Mouse (Mus musculus): Measurements from ENCODE around the gene Arl6ip1. TPM values are rescaled to one million over a fixed set of nuclear protein-coding genes. Genes with fewer than 3 reads are reported as not detected.

Gene Arl6ip1
- total and polyA plus RNA-seq, 3 experiments, result 23.3 to 297 (median 169) TPM

DNA sequence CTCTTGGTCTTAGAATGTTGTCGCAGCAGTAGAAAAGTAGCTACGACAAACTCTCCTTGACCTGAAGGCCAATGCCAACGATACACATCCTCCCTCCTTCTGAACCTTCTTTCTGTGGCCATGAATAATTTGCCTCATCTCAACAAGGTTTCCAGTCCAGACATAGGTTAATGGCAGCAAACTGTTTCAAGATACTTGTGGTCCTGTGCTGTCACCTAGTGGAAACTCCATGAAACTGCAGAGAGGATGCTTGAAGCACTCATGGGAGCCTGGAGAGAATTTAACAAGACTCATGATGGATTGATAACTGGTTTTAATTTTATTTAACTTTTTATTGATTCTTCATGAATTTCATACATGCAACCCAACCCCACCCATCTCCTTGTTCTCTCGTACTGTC lies 27.2 kb downstream of the Arl6ip1 start:
- Histone ChIP-seq H3K9me3 (replicated peaks) (no peaks in the 10 kb centered on the region), H3K4me1 (ENCODE audit: insufficient read depth, low read depth, low read length) (peaks cover 43% of the 10 kb centered on the region), H3K4me3 (ENCODE audit: low read depth, low read length) (no peak overlapping the region), H3K36me3 (replicated peaks) (peaks cover 38% of the 10 kb centered on the region), H3K27me3 (ENCODE audit: insufficient read depth, low read length) (peaks cover 10% of the 10 kb centered on the region; the same call in 1 of the 2 replicates)
- ATAC-seq (ENCODE audit: extremely low read depth, insufficient number of reproducible peaks, low FRiP score, poor library complexity, severe bottlenecking) (peak; percentile 46), DNase-seq (ENCODE audit: low spot score) (peak; percentile 30)
- TF ChIP-seq CTCF (IDR thresholded peaks at IDR 0.05; ENCODE audit: low read depth, low read length) (peak; percentile 79), GATA2 (IDR thresholded peaks at IDR 0.05; ENCODE audit: borderline replicate concordance, low read depth, low read length) (no peak)

DNA sequence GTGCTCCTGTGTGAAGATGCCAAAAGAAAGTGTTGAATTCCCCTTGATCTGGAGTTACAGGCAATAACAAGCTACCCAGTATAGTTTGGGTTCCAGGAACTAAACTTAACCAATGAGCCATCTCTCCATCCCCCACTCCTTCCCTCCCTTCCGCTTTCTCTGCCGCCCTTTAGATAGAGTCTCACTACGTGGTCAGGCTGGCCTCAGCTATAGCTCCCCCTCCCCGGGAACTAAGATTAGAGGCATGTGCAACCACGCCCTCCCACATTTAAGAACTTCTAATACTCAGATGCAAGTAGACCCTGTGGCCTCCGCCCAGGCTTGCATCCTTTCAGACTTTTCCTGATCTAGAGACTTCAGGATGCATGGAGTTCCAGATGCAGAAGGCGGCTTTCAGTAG lies 31.8 kb downstream of the Arl6ip1 start:
- H3K36me3 ChIP-seq (replicated peaks), result peaks cover under 1% of the 10 kb centered on the region
- TF ChIP-seq CTCF (IDR thresholded peaks at IDR 0.05; ENCODE audit: low read depth, low read length) (no peak), POLR2AphosphoS5 (IDR thresholded peaks at IDR 0.05; ENCODE audit: insufficient replicate concordance, low read depth, low read length) (no peak), TAL1 (conservative IDR thresholded peaks at IDR 0.05; ENCODE audit: low read depth, low read length) (no peak), GATA1 (IDR thresholded peaks at IDR 0.05; ENCODE audit: borderline replicate concordance, low read length) (no peak), GATA2 (IDR thresholded peaks at IDR 0.05; ENCODE audit: borderline replicate concordance, low read depth, low read length) (no peak)
- ATAC-seq (ENCODE audit: extremely low read depth, insufficient number of reproducible peaks, low FRiP score, poor library complexity, severe bottlenecking), result no peak
- no peak for DNase-seq (ENCODE audit: low spot score)
- H3K4me1 ChIP-seq (ENCODE audit: insufficient read depth, low read depth, low read length), result peaks cover 1% of the 10 kb centered on the region; the same call in 1 of the 2 replicates
- no peak overlapping the region for H3K4me3 ChIP-seq (ENCODE audit: low read depth, low read length)
- no peaks in the 10 kb centered on the region for H3K9me3 ChIP-seq (replicated peaks)
- H3K27me3 ChIP-seq (ENCODE audit: insufficient read depth, low read length), result peaks cover 13% of the 10 kb centered on the region; the same call in 1 of the 2 replicates

DNA sequence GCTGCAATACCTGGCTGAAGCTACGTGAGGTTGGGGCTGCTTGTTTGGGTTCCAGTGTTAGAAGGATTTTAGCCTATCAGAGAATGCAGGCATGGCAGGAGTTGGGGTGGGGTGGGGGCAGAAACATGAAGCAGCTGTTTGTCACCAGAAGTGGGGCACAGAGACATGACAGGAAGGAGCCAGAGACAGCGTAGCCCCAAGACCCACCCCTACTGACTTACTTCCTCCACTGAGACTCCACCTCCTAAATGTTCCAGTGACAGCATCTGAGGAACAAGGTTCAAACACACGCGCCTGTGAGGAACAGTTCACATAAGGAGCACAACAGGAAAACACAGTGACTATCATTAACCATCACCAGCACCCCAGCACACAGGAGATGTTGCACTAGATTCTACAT lies 49.5 kb downstream of the Arl6ip1 start:
- H3K36me3 ChIP-seq (replicated peaks), result no peaks in the 10 kb centered on the region
- DNase-seq (ENCODE audit: low spot score) (no peak), ATAC-seq (ENCODE audit: extremely low read depth, insufficient number of reproducible peaks, low FRiP score, poor library complexity, severe bottlenecking) (no peak)
- no peaks in the 10 kb centered on the region for H3K4me1 ChIP-seq (ENCODE audit: insufficient read depth, low read depth, low read length)
- H3K27me3 ChIP-seq (ENCODE audit: insufficient read depth, low read length), result peaks cover 3% of the 10 kb centered on the region; the same call in 1 of the 2 replicates
- no peaks in the 10 kb centered on the region for H3K9me3 ChIP-seq (replicated peaks)
- H3K4me3 ChIP-seq (ENCODE audit: low read depth, low read length), result no peak overlapping the region
- TF ChIP-seq GATA2 (IDR thresholded peaks at IDR 0.05; ENCODE audit: borderline replicate concordance, low read depth, low read length) (no peak), GATA1 (IDR thresholded peaks at IDR 0.05; ENCODE audit: borderline replicate concordance, low read length) (no peak), POLR2AphosphoS5 (IDR thresholded peaks at IDR 0.05; ENCODE audit: insufficient replicate concordance, low read depth, low read length) (no peak), TAL1 (conservative IDR thresholded peaks at IDR 0.05; ENCODE audit: low read depth, low read length) (no peak), CTCF (IDR thresholded peaks at IDR 0.05; ENCODE audit: low read depth, low read length) (no peak)

DNA sequence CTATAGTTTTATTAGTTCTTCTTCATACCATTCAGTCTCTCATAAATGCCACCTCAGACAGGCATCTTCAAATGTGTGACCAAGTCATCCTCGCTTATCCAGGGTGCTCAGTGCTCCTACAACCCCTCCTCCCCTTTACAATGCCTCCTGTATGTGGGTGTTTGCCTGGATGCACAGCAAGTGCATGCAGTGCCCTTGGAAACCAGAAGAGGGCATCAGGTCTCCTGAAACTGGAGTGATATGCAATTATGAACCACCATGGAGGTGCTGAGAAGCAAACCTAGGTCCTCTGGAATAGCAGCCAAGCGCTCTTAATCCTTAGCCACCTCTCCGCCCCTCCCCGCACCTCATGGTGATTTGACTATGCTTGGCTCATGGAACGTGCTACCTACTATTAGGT lies 50.4 kb downstream of the Arl6ip1 start:
- no peaks in the 10 kb centered on the region for H3K4me1 ChIP-seq (ENCODE audit: insufficient read depth, low read depth, low read length)
- H3K27me3 ChIP-seq (ENCODE audit: insufficient read depth, low read length), result peaks cover 3% of the 10 kb centered on the region; the same call in 1 of the 2 replicates
- H3K36me3 ChIP-seq (replicated peaks), result no peaks in the 10 kb centered on the region
- H3K4me3 ChIP-seq (ENCODE audit: low read depth, low read length), result no peak overlapping the region
- DNase-seq (ENCODE audit: low spot score), result no peak
- no peaks in the 10 kb centered on the region for H3K9me3 ChIP-seq (replicated peaks)
- TF ChIP-seq CTCF (IDR thresholded peaks at IDR 0.05; ENCODE audit: low read depth, low read length), result no peak
- no peak for TF ChIP-seq GATA2 (IDR thresholded peaks at IDR 0.05; ENCODE audit: borderline replicate concordance, low read depth, low read length)
- TF ChIP-seq GATA1 (IDR thresholded peaks at IDR 0.05; ENCODE audit: borderline replicate concordance, low read length), result no peak
- no peak for TF ChIP-seq POLR2AphosphoS5 (IDR thresholded peaks at IDR 0.05; ENCODE audit: insufficient replicate concordance, low read depth, low read length)
- no peak for TF ChIP-seq TAL1 (conservative IDR thresholded peaks at IDR 0.05; ENCODE audit: low read depth, low read length)
- no peak for ATAC-seq (ENCODE audit: extremely low read depth, insufficient number of reproducible peaks, low FRiP score, poor library complexity, severe bottlenecking)

Other genes with a start within 250 kb of the Arl6ip1 start
- 994 and 1,062 TPM in 2 replicates for gene Rps15a, start 13.5 kb downstream of the Arl6ip1 start, total RNA-seq (2014; fragmentation: Nextera tagmentation)
- gene Rps15a, start 13.5 kb downstream of the Arl6ip1 start, total RNA-seq (2017), result 1,114 and 1,598 TPM in 2 replicates
- gene Rps15a, start 13.5 kb downstream of the Arl6ip1 start, polyA plus RNA-seq (2012), result 15.2 and 16.0 TPM in 2 replicates
- gene Smg1, start 114.0 kb upstream of the Arl6ip1 start, total RNA-seq (2014; fragmentation: Nextera tagmentation), result 121 and 138 TPM in 2 replicates
- 49.8 and 53.5 TPM in 2 replicates for gene Smg1, start 114.0 kb upstream of the Arl6ip1 start, total RNA-seq (2017)
- gene Smg1, start 114.0 kb upstream of the Arl6ip1 start, polyA plus RNA-seq (2012), result 19.9 and 24.2 TPM in 2 replicates

All from G1E (cell line).